Mouse (Mus musculus): ENCODE results near the gene Lbhd2. TPM values are rescaled to one million over a fixed set of nuclear protein-coding genes. Genes with fewer than 3 reads are reported as not detected.
A peak's percentile ranks its signal among the peaks of the same experiment; 100 is the strongest.

The Lbhd2 gene
- total and polyA plus RNA-seq, 3 experiments, result not detected

DNA sequence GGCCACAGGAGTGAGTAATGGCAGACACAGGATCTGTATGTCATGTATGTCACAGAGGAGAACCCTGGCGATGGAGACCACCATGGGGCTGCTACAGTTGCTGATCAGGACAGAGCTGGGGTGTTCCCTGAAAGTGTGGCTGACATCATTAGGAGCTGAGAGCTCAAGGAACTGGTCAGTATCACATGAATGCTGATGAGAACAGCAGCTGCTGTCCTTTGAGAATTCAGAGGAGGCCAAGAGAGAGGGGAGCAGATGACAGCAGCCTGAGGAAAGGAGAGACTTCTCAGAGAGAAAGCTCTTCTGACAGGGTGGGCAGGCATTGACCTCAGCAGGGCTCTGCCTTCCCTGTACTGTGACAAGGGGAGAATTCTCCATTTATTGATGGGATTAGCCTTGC is 51.1 kb downstream of the Lbhd2 start:
- WGBS, result 64% methylated on average over 1 of the region's 1 CpGs
- no peaks in the 10 kb centered on the region for H3K79me2 ChIP-seq (replicated peaks; ENCODE audit: control insufficient read depth, insufficient read depth, low read length)
- H3K4me3 ChIP-seq, result no peak overlapping the region
- no peak for DNase-seq
- H3K27ac ChIP-seq, result peak overlapping the region; percentile 26
- H3K9ac ChIP-seq (ENCODE audit: low read depth, low read length), result no peak overlapping the region
- no peaks in the 10 kb centered on the region for H3K36me3 ChIP-seq (ENCODE audit: control insufficient read depth, insufficient read depth, low read length)
- no peaks in the 10 kb centered on the region for H3K27me3 ChIP-seq (ENCODE audit: control insufficient read depth, insufficient read depth, low read length)
- TF ChIP-seq POLR2A (IDR thresholded peaks at IDR 0.05; ENCODE audit: insufficient read depth, low read depth, low read length) (no peak), EP300 (IDR thresholded peaks at IDR 0.05; ENCODE audit: insufficient read depth, low read depth, low read length) (0 out of 2 replicates have a peak, but pooled peaks have one; percentile 17)
- H3K4me1 ChIP-seq (ENCODE audit: control insufficient read depth, insufficient read depth, low read length), result peaks cover 37% of the 10 kb centered on the region
- intact Hi-C loops (cut with DNase I), result no loop called here

Other genes starting within 250 kb of the Lbhd2 start
- 10 to 100 TPM; 12.4 to 13.9 TPM for gene Traf3, start 240.4 kb upstream of the Lbhd2 start, total RNA-seq (2021)
- gene Traf3, start 240.4 kb upstream of the Lbhd2 start, polyA plus RNA-seq (2012; rRNA removed), result 11.8 and 14.2 TPM in 2 replicates
- not detected for gene 4930595D18Rik, start 222.3 kb upstream of the Lbhd2 start, total RNA-seq (2021)
- gene 4930595D18Rik, start 222.3 kb upstream of the Lbhd2 start, polyA plus RNA-seq (2012; rRNA removed), result not detected in 2 replicates
- not detected for gene Amn, start 135.7 kb upstream of the Lbhd2 start, total RNA-seq (2021)
- gene Amn, start 135.7 kb upstream of the Lbhd2 start, polyA plus RNA-seq (2012; rRNA removed), result not detected in 2 replicates
- gene Cdc42bpb, start 29.1 kb upstream of the Lbhd2 start, total RNA-seq (2021), result 10 to 100 TPM; 55.3 to 58.5 TPM
- 105 and 106 TPM in 2 replicates for gene Cdc42bpb, start 29.1 kb upstream of the Lbhd2 start, polyA plus RNA-seq (2012; rRNA removed)
- 1 to 10 TPM; 2.5 to 2.7 TPM for gene Exoc3l4, start 10.2 kb downstream of the Lbhd2 start, total RNA-seq (2021)
- 9.2 and 10.9 TPM in 2 replicates for gene Exoc3l4, start 10.2 kb downstream of the Lbhd2 start, polyA plus RNA-seq (2012; rRNA removed)
- 10 to 100 TPM; 40.9 to 52.1 TPM for gene Tnfaip2, start 35.7 kb downstream of the Lbhd2 start, total RNA-seq (2021)
- gene Tnfaip2, start 35.7 kb downstream of the Lbhd2 start, polyA plus RNA-seq (2012; rRNA removed), result 40.2 and 52.0 TPM in 2 replicates
- under 1 TPM; 0.36 to 0.39 TPM for gene Gm266, start 79.0 kb downstream of the Lbhd2 start, total RNA-seq (2021)
- 0.23 and 0.88 TPM in 2 replicates for gene Gm266, start 79.0 kb downstream of the Lbhd2 start, polyA plus RNA-seq (2012; rRNA removed)
- gene Eif5, start 131.2 kb downstream of the Lbhd2 start, total RNA-seq (2021), result 100 to 1,000 TPM; 160 to 170 TPM
- 39.4 and 85.3 TPM in 2 replicates for gene Eif5, start 131.2 kb downstream of the Lbhd2 start, polyA plus RNA-seq (2012; rRNA removed)
- 10 to 100 TPM; 50.6 to 52.5 TPM for gene Mark3, start 167.7 kb downstream of the Lbhd2 start, total RNA-seq (2021)
- gene Mark3, start 167.7 kb downstream of the Lbhd2 start, polyA plus RNA-seq (2012; rRNA removed), result 18.1 and 28.2 TPM in 2 replicates

All from heart, adult 2 months (tissue).